Mouse (Mus musculus): ENCODE results near the gene Zfp62. TPM values are rescaled to one million over a fixed set of nuclear protein-coding genes. Genes with fewer than 3 reads are reported as not detected.
"Not testable (repeated sequence)": the region's sequence is repeated elsewhere in the genome, so short reads cannot be mapped to it uniquely, and the experiment has no call there.

Gene Zfp62
- polyA plus RNA-seq (2016; fragmentation: Nextera tagmentation; extraction: Ambion mirVana): 33.5 and 34.6 TPM in 2 replicates

DNA sequence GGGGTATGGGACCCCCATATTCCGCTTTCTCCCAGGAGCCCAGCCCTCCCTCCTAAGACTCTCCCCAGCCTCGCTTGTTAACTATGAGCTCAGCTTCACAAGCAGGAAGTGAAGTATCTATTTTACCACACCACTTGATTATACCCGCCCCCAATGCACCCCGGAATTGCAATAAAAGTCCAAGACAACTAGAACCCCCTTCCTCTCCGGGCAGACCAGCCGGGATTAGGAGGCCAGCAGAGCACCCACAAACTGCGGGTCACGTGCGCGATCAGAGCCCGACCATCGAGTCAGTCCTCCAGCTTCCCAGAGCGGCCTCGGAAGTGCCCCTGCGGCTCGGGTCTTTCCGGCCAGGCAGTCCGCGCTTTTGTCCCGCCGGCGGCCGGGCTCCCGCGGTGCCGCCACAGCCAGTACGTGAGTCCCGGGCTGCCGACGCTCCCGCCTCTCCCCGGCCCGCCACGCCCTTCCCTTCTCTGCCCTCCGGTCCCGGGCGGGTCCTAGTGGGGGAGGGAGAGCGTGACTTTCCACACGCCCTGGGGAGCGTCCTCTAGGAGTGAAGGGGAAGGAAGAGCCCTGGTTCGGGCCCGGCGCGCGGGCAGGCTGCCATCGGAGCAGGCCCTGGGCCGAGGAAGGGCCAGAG is at the start of gene Zfp62:
TSS of gene Zfp62 (plus strand) at position 164 of the 640 bp plus-strand sequence.
- Histone ChIP-seq H3K36me3 (peaks cover 11% of the 10 kb centered on the region; the same call in 1 of the 2 replicates), H3K4me1 (replicated peaks) (peaks cover 12% of the 10 kb centered on the region), H3K4me2 (peak within 1 kb of the TSS; percentile 91), H3K9ac (peak within 1 kb of the TSS; percentile 95), H3K27me3 (replicated peaks) (no peaks in the 10 kb centered on the region), H3K27ac (ENCODE audit: poor library complexity, severe bottlenecking) (peak within 1 kb of the TSS; percentile 99), H3K4me3 (peak within 1 kb of the TSS; percentile 74), H3K9me3 (replicated peaks) (no peaks in the 10 kb centered on the region)
- peak; percentile 92 for ATAC-seq (ENCODE audit: insufficient number of reproducible peaks, low FRiP score)
- WGBS: under 1% methylated on average over 44 of the region's 47 CpGs

GRCm38 (mm10) chr11:49154077-49154476 is 49.0 kb upstream of the Zfp62 start, which contains the start of gene Olfr1394:
Gene Olfr1394 (plus strand): TSS chr11:49154377.
- Histone ChIP-seq H3K4me1 (replicated peaks) (no peaks in the 10 kb centered on the region), H3K27me3 (replicated peaks) (no peaks in the 10 kb centered on the region), H3K36me3 (no peaks in the 10 kb centered on the region), H3K4me3 (no peak within 1 kb of the TSS), H3K27ac (ENCODE audit: poor library complexity, severe bottlenecking) (no peak within 1 kb of the TSS), H3K9me3 (replicated peaks) (no peaks in the 10 kb centered on the region), H3K4me2 (no peak within 1 kb of the TSS), H3K9ac (no peak within 1 kb of the TSS)
- ATAC-seq (ENCODE audit: insufficient number of reproducible peaks, low FRiP score): no peak
- 72% methylated on average over 1 of the region's 1 CpGs for WGBS

GRCm38 (mm10) chr11:49156821-49157814 is 46.0 kb upstream of the Zfp62 start:
- Histone ChIP-seq H3K4me2 (no peak overlapping the region), H3K9me3 (replicated peaks) (no peaks in the 10 kb centered on the region), H3K27me3 (replicated peaks) (no peaks in the 10 kb centered on the region), H3K27ac (ENCODE audit: poor library complexity, severe bottlenecking) (no peak overlapping the region), H3K36me3 (no peaks in the 10 kb centered on the region), H3K4me3 (no peak overlapping the region), H3K9ac (no peak overlapping the region), H3K4me1 (replicated peaks) (no peaks in the 10 kb centered on the region)
- no peak for ATAC-seq (ENCODE audit: insufficient number of reproducible peaks, low FRiP score)
- WGBS: 70% methylated on average over 2 of the region's 2 CpGs

DNA sequence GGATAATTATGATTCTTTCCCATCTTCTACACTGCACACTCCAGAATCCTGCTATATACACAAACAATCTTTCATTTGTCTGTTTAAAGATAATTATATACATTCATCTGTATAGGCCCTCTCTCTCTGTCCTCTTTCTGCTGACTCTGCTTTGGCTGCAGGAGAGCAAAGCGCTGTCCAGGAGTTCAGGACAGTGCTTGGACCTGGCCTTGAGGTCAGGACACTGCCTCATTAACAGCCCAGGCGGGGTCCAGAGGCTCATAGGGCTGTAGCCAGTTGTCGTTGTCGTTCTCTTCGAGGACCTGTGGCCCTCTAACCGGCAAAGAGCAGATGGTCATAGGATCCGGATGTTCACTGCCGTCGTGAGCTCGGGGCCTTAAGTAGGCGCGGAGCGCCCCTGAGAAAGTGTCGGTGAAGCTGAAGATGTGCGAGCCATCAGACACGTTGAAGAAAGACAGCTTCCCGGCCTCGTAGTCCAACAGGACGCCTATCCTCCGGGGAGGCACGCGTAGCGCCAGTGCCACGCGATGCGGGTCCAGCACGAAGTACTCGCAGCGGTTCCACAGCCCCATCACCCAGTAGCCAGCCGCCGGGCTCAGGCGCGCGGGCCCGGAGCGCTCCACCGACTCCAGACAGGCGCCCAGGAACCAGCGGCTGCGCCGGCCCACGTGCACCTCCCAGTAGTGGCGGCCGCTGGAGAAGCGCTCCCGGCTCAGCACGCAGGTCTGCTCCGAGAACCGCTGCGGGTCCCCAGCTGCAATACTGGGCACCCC is 34.1 kb upstream of the Zfp62 start:
- WGBS: 4% methylated on average over 50 of the region's 50 CpGs
- peaks cover 21% of the 10 kb centered on the region for H3K27me3 ChIP-seq (replicated peaks)
- peaks cover 8% of the 10 kb centered on the region for H3K4me1 ChIP-seq (replicated peaks)
- peak overlapping the region; percentile 3; the same call in 1 of the 2 replicates for H3K9ac ChIP-seq
- H3K4me2 ChIP-seq: peak overlapping the region; percentile 72
- H3K9me3 ChIP-seq (replicated peaks): peaks cover 7% of the 10 kb centered on the region
- peak overlapping the region; percentile 38 for H3K4me3 ChIP-seq
- no peaks in the 10 kb centered on the region for H3K36me3 ChIP-seq
- peak; percentile 48; the same call in 1 of the 2 replicates for ATAC-seq (ENCODE audit: insufficient number of reproducible peaks, low FRiP score)
- H3K27ac ChIP-seq (ENCODE audit: poor library complexity, severe bottlenecking): no peak overlapping the region

DNA sequence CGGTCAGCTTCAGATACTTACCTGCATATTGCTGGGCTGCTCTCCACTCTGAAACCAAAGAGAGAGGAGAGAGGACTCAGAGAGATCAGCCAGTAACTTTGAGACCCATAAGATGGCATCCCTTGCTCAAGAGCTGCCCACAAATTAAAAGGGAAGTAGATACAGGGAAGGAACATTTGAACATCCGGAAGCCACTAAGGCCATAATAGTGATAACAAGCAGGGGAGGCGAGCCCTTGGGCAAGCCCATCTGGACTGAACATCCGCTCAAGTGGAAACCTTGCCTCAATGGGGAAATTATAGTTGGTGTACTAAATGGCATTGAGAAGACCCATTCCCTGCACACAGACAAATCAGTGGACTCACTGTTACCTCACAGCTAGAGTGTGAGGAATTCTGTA is 32.5 kb upstream of the Zfp62 start:
- Histone ChIP-seq H3K9me3 (replicated peaks) (peaks cover 7% of the 10 kb centered on the region), H3K4me3 (no peak overlapping the region), H3K4me2 (no peak overlapping the region), H3K4me1 (replicated peaks) (peaks cover 8% of the 10 kb centered on the region), H3K9ac (no peak overlapping the region), H3K27me3 (replicated peaks) (peaks cover 21% of the 10 kb centered on the region), H3K36me3 (no peaks in the 10 kb centered on the region), H3K27ac (ENCODE audit: poor library complexity, severe bottlenecking) (no peak overlapping the region)
- no peak for ATAC-seq (ENCODE audit: insufficient number of reproducible peaks, low FRiP score)
- WGBS: 76% methylated on average over 4 of the region's 4 CpGs

DNA sequence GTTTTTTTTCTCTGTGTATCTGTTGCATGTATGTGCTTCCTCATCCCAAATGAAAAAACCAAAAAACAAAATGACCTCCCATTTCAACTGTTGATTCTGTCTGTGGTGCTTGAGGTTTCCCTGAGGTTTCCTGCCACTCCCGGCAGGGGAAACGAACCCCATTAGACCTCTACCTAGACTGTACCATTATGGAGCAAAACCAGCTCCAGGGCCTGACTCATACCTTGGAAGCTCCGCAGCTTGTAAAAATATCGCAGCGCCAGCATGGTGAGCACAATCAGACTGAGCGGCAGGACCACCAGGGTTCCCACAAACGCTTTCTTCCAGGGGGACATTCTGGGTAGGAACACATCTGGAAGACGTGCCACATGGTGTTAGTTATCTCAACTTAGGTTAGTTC is 27.7 kb upstream of the Zfp62 start:
- Histone ChIP-seq H3K27ac (ENCODE audit: poor library complexity, severe bottlenecking) (no peak overlapping the region), H3K4me2 (no peak overlapping the region), H3K36me3 (no peaks in the 10 kb centered on the region), H3K9ac (no peak overlapping the region), H3K4me3 (no peak overlapping the region), H3K9me3 (replicated peaks) (no peaks in the 10 kb centered on the region), H3K4me1 (replicated peaks) (no peaks in the 10 kb centered on the region), H3K27me3 (replicated peaks) (0 out of 2 replicates have a peak, but pooled peaks cover under 1% of the 10 kb centered on the region)
- no peak for ATAC-seq (ENCODE audit: insufficient number of reproducible peaks, low FRiP score)
- WGBS: 82% methylated on average over 8 of the region's 8 CpGs

DNA sequence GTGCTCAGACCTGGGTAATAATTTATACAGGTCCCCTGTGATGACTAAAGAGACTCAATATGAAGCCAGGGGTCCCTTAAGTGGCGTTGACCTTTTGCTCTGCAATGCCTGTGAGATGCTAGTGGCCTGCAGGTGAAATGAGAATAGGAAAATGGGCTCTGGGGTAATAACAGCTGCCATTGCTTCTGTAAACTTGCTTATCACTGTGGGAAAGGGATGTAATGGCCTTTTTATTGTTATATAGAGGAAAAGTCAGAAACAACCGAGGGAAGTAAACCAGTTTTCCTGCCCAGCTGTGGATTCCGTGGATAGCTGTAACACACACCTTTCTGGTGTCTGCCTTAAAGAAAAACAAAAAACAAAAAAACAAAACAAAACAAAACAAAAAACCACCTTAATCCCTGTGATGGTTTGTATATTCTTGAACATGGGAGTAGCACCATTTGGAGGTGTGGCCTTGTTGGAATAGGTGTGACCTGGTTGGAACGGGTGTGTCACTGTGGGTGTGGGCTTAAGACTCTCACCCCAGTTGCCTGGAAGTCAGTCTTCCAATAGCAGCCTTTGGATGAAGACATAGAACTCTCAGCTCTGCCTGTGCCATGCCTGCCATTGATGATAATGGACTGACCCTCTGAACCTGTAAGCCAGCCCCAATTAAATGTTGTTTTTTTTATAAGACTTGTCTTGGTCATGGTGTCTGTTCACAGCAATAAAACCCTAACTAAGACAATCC is 26.9 kb upstream of the Zfp62 start:
- not testable (repeated sequence) for ATAC-seq (ENCODE audit: insufficient number of reproducible peaks, low FRiP score); H3K36me3 ChIP-seq; H3K9me3 ChIP-seq (replicated peaks); H3K27ac ChIP-seq (ENCODE audit: poor library complexity, severe bottlenecking); H3K4me1 ChIP-seq (replicated peaks); H3K27me3 ChIP-seq (replicated peaks); H3K4me2 ChIP-seq; H3K9ac ChIP-seq; H3K4me3 ChIP-seq
- WGBS: 67% methylated on average over 4 of the region's 4 CpGs

DNA sequence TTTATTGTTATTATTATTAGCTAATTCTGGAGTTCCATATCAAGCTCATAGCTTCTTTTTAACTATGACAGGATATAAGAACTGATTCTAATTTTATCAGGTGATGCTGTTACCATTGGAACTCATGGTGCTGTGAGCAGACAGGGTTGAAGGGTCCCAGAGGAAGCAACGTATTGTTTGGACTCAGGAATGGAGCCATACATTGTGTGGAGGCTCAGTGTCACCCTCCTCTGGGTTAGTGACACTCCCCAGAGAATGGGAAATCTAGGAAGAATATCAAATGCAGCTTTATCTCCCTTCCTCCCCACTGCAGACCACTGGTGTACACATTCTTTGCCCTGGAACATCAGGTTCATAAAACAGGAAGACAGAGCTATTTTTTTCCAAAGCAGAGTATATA is 19.9 kb upstream of the Zfp62 start:
- no peak overlapping the region for H3K4me3 ChIP-seq
- 58% methylated on average over 1 of the region's 1 CpGs for WGBS
- H3K9me3 ChIP-seq (replicated peaks): no peaks in the 10 kb centered on the region
- H3K4me2 ChIP-seq: no peak overlapping the region
- H3K36me3 ChIP-seq: no peaks in the 10 kb centered on the region
- ATAC-seq (ENCODE audit: insufficient number of reproducible peaks, low FRiP score): no peak
- H3K9ac ChIP-seq: no peak overlapping the region
- no peaks in the 10 kb centered on the region for H3K4me1 ChIP-seq (replicated peaks)
- no peaks in the 10 kb centered on the region for H3K27me3 ChIP-seq (replicated peaks)
- H3K27ac ChIP-seq (ENCODE audit: poor library complexity, severe bottlenecking): no peak overlapping the region

DNA sequence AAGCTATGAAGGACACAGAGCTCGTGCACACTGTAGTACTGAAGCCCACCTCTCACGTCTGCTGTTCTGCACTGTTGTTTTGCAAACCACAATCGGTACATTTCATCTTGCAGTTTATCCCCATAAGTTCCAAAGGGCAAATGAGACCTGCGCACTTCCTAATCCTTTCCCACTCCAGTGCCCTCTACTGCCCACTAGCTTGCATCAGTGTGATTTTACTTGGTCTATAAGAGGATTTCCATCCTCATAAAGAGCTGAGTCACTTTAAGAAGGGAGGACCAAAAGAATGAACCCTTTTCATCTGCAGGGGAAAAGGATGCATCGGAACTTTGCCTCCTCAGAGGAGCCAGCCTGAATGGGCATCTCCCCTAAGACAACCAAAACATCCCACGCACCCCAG is 16.6 kb upstream of the Zfp62 start:
- 77% methylated on average over 6 of the region's 6 CpGs for WGBS
- ATAC-seq (ENCODE audit: insufficient number of reproducible peaks, low FRiP score): no peak
- Histone ChIP-seq H3K4me3 (no peak overlapping the region), H3K27ac (ENCODE audit: poor library complexity, severe bottlenecking) (no peak overlapping the region), H3K9ac (no peak overlapping the region), H3K9me3 (replicated peaks) (no peaks in the 10 kb centered on the region), H3K36me3 (no peaks in the 10 kb centered on the region), H3K27me3 (replicated peaks) (no peaks in the 10 kb centered on the region), H3K4me1 (replicated peaks) (no peaks in the 10 kb centered on the region), H3K4me2 (no peak overlapping the region)

DNA sequence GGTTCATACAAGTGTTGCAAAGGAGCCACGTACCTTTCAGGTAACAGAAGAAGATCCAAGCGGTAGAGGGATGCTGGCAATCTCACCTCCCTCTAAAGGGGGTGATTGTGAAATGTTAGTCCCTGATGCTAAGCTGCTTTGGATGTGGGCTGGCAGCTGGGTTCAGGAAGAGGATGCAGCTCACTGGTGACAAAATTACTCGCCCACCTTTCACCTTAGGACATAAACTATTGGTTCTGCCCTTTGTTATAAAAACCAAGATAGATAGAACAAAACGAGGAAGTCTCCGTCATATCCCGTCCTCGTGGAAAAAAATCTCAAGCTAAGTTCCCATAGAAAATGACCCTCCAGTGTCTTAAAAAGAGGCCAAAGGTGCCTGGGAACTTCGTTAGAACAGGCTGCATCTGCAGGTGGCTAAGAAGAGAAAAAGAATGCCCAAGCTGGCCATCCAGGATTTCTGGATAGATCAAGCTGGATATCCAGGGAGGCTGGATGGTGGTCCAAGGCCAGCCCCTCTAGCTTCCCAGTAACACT is 16.1 kb upstream of the Zfp62 start, which contains the start of gene Btnl9:
TSS of gene Btnl9 (minus strand) at position 205 of the 534 bp plus-strand sequence.
- H3K4me3 ChIP-seq: no peak within 1 kb of the TSS
- H3K27me3 ChIP-seq (replicated peaks): no peaks in the 10 kb centered on the region
- H3K36me3 ChIP-seq: no peaks in the 10 kb centered on the region
- no peak within 1 kb of the TSS for H3K27ac ChIP-seq (ENCODE audit: poor library complexity, severe bottlenecking)
- H3K4me1 ChIP-seq (replicated peaks): no peaks in the 10 kb centered on the region
- H3K9ac ChIP-seq: no peak within 1 kb of the TSS
- 64% methylated on average over 8 of the region's 8 CpGs for WGBS
- ATAC-seq (ENCODE audit: insufficient number of reproducible peaks, low FRiP score): no peak
- no peaks in the 10 kb centered on the region for H3K9me3 ChIP-seq (replicated peaks)
- no peak within 1 kb of the TSS for H3K4me2 ChIP-seq

Measured in heart, embryonic 12.5 days (tissue).